Mouse (Mus musculus) C2C12 (cell line): ENCODE measurements at regions not wholly inside any gene's neighbourhood (a gene's known extent, or its start where the extent isn't known, plus 50 kb on each side); places are given as distances from the start of the nearest gene placed in this dataset.

ENCODE experiments used
- CEBPB ChIP-seq: IDR thresholded peaks from one replicate; pipeline ENCODE4 v1.6.1; 2011; ENCODE audit warnings: low read depth, mild to moderate bottlenecking, control low read depth, moderate library complexity
- CTCF ChIP-seq: IDR thresholded peaks from one replicate; pipeline ENCODE4 v1.5.1; 2011; ENCODE audit not compliant: control insufficient read depth, insufficient read depth, insufficient read length
- FOSL1 ChIP-seq: IDR thresholded peaks from one replicate; pipeline ENCODE4 v1.8.0; 2011; ENCODE audit warnings: mild to moderate bottlenecking, low read length; ENCODE audit not compliant: poor library complexity, insufficient read depth, severe bottlenecking
- USF1 ChIP-seq: IDR thresholded peaks from one replicate; pipeline ENCODE4 v1.6.1; 2011; ENCODE audit warnings: low read depth, mild to moderate bottlenecking, control low read depth, moderate library complexity

DNA sequence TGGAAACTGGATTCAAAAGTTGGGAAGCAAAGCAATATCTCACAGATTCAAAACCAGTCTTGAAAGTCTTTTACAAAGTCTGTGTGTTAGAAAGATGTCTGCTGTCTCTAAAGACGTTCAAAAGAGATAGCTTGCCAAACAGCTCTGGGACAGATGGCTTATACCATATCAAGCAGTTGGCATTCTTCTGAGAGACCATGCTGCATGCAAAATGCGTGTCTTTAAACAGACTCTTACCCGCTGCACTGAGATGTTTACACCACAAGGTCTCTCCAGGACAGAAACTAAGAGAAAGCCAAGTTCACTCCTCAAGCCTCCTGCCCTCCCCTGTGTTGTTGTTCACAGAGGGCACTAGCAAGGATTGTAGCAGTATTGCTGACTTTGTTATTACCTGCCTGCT, 127.5 kb upstream of the Tmtc1 start:
- TF ChIP-seq CTCF (no peak), USF1 (no peak), CEBPB (no peak), FOSL1 (no peak)
